Mouse (Mus musculus): ENCODE results near the gene Serpinc1.
"Not testable (repeated sequence)": the region's sequence is repeated elsewhere in the genome, so short reads cannot be mapped to it uniquely, and the experiment has no call there.

Gene Serpinc1
- long read RNA-seq, experiment 1: 0 reads
- long read RNA-seq, experiment 2: 0 reads

- intact Hi-C loops (cut with DNase I): no loop called here
Measured at GRCm38 (mm10) chr1:160978071-160978735, at the start of gene Serpinc1. Gene Serpinc1 (plus strand): TSS chr1:160978585.

GRCm38 (mm10) chr1:160931320-160931719 lies 47.1 kb upstream of the Serpinc1 start:
- intact Hi-C loops (cut with DNase I): loop anchor here (5.0 kb wide), 2 partner anchors 74 to 174 kb away; no protein-coding TSS in a partner anchor

- intact Hi-C loops (cut with DNase I): loop anchor here (5.0 kb wide), 2 partner anchors 77 to 177 kb away; no protein-coding TSS in a partner anchor
Measured at GRCm38 (mm10) chr1:160933896-160934482, 44.4 kb upstream of the Serpinc1 start.

GRCm38 (mm10) chr1:160935551-160935950 lies 42.8 kb upstream of the Serpinc1 start:
- intact Hi-C loops (cut with DNase I): loop anchor here (5.0 kb wide), 1 partner anchor 193 kb away; no protein-coding TSS in a partner anchor

DNA sequence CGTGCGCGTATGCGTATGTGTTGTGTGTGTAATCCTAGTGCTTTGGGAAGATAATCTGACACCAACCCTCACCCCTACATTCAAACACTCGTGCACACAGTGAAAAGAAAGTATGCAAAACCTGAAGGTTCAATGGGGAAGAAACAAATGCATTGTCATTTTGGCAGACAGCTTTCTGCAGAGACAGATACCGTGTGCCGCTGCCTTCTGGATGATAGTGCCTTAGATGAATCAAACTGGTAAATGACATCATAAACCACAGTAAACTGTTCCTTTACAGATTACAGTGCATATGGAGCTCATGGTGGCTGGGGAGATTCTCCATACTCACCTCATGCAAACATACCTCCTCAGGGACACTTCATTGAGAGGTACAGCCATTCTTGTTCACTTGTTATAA lies 15.2 kb upstream of the Serpinc1 start:
- intact Hi-C loops (cut with DNase I): loop anchor here (5.0 kb wide), 1 partner anchor 74 kb away; no protein-coding TSS in a partner anchor

- intact Hi-C loops (cut with DNase I): no loop called here
Measured at GRCm38 (mm10) chr1:160967268-160967667, 11.1 kb upstream of the Serpinc1 start.

DNA sequence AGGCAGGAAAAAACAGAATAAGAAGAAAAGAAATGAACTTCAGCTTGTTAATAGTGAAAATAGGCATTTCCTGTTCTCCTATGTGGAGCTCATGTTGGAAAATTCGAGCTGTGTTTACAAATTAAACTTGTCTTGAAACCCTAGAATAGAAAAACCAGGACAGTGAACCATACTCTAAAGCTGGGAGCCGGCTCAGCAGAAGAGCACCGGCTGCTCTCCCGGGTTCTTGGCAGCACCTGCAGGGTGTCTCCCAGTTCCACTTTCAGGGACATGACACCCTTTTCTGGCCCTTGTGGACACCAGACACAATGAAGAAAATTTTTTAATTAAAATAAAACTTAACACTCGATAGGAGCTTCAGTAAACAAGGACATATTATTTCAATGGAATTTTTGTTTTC lies 9.7 kb upstream of the Serpinc1 start:
- intact Hi-C loops (cut with DNase I): no loop called here

GRCm38 (mm10) chr1:160980021-160980420 lies 1.6 kb downstream of the Serpinc1 start:
- intact Hi-C loops (cut with DNase I): no loop called here

DNA sequence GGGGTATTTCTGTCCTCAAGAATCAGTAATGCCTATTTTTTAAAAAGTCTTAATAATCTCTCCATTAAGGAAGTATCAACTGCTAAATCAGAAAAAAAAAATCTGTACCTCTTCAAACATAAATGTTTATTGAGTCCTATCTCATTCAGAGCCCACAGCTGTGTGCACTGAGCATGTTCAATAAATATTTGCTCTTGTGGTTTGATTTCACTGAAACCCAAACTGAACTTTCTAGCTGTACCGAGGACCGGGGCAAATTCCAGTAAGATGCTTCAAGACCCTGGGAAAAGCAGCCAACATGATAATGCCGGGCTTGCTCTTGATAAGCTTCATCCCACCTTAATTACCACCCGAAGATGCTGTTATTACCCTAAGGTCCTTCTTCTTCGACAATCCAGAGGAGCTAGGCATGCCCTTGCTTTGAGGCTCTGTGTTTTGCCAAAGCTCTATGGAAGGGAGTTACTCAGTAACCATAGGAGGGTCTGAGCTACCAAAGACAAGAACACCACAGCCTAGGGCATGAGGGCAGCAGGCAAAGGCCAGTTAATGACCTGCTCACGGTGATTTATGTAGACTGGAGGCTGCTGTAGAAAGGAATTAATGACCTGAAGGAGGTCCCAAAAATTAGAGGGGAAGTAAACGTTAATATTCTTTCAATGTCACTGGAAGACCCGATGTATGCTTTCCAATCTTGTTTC lies 2.3 kb downstream of the Serpinc1 start:
- intact Hi-C loops (cut with DNase I): no loop called here

GRCm38 (mm10) chr1:160981337-160981736 lies 3.0 kb downstream of the Serpinc1 start:
- intact Hi-C loops (cut with DNase I): no loop called here

DNA sequence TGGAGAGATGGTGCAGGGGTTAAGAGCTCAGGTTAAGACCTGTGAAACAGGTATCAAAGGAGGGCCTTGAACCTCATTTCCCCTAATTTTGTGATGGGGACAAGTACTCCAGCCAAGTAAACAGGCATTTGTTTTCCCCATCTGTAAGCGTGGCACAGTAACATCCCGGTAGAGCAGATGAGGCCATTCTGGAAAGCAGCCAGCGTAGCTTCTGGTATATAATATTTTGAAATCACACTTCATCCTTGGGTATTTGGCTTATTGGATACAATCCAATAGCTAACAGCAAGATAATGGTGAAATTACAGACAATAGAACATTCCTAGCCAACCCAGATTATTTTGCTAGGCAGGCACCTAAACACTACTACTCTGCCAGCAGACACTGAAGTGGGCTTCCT lies 4.5 kb downstream of the Serpinc1 start:
- intact Hi-C loops (cut with DNase I): no loop called here

- intact Hi-C loops (cut with DNase I): not testable (repeated sequence)
Measured at GRCm38 (mm10) chr1:160984731-160985130, 6.3 kb downstream of the Serpinc1 start.

DNA sequence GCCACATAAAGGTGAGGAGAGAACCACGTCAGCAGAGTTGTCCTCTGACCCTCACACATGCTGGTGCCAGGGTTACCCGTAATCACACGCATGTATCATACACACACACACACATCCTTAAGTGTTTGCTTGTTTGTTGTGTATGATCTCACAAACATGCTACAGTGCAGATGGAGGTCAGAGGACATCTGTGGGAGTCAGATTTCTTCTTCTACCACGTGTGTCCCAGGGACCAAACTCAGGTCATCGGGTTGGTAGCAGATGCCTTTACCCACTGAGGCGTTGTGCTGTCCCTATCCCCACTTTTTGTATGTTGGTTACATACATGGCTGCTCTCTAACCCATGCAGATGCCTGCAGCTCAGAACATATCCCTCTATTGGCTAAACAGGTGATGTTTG lies 7.1 kb downstream of the Serpinc1 start:
- intact Hi-C loops (cut with DNase I): no loop called here

- intact Hi-C loops (cut with DNase I): no loop called here
Measured at GRCm38 (mm10) chr1:160986881-160987635, 8.7 kb downstream of the Serpinc1 start.

- intact Hi-C loops (cut with DNase I): no loop called here
Measured at GRCm38 (mm10) chr1:160989395-160989794, 11.0 kb downstream of the Serpinc1 start.

GRCm38 (mm10) chr1:160993851-160994250 lies 15.5 kb downstream of the Serpinc1 start:
- intact Hi-C loops (cut with DNase I): no loop called here

DNA sequence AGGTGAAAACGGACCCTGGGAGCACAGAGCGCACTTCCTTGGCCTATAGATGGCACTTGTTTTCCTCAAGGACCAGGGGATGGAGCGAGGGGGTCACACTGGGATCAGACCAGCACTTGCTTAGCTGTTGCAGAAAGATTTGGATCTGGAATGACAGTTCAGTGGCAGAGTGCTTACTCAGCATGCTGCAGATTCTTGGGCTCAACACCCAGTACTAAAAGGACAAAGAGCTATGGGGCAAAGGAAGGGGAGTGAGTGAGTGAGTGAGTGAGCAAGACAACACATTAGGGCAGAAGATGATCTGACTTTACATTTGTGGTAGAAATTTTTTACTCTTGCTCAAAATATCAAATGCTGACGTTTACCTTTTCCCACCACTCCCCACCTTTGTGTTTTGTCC lies 26.6 kb downstream of the Serpinc1 start:
- intact Hi-C loops (cut with DNase I): no loop called here

DNA sequence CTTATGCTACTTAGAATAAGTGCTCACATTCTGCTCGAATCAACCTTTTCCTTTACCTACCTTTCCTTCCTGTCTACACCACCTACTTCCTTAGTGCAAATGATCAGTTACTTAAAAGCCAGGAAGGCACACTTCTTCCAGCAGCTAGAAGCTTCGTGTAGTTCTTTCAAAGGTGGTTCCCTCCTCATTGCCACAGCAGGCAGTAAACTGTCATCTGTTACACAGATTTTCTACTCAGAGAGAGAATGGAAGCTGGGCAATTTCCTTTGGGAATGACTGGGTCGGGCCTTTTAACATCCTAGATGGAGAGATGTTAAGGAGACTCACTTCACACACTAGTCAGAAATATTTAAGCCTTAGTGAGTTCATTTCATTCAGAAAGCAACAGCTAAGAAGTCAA lies 27.1 kb downstream of the Serpinc1 start:
- intact Hi-C loops (cut with DNase I): no loop called here

DNA sequence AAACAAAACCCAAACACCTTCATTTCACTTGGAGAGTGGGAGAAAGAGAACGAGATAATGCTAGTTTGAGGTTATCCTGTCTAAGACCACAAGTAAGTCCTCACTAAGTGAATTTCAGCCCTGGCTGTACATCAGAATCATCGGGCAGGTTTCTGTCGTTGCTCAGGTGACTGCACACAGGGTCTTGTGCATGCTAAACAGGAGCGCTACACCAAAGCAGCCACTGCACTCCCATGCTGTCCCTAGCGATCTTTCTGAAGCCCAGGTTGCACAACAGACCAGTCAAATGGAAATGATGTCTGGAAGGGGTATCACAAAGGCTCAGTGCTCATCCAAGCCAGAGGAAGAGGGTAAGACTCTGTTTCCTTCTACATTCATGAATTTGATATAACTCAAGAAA lies 28.1 kb downstream of the Serpinc1 start:
- intact Hi-C loops (cut with DNase I): no loop called here

- intact Hi-C loops (cut with DNase I): no loop called here
Measured at GRCm38 (mm10) chr1:161008038-161008437, 29.7 kb downstream of the Serpinc1 start.

GRCm38 (mm10) chr1:161010436-161010835 lies 32.1 kb downstream of the Serpinc1 start:
- intact Hi-C loops (cut with DNase I): no loop called here

Data from adrenal gland (tissue).